Mouse (Mus musculus) small intestine, adult 2 months (tissue): ENCODE results near the gene Zhx3.

Source experiments
- CTCF ChIP-seq: fragments of 200-500 bp; IDR thresholded peaks from 2 replicates; pipeline ENCODE4 v1.5.1; 2012; ENCODE audit warnings: low read depth, mild to moderate bottlenecking, control low read depth, inconsistent platforms, low read length, moderate library complexity, mixed read lengths; ENCODE audit not compliant: insufficient replicate concordance, insufficient read length; ENCODE audit errors: extremely low read depth
- POLR2A ChIP-seq: fragments of 200-500 bp; IDR thresholded peaks from 2 replicates; pipeline ENCODE4 v1.6.1; 2012; ENCODE audit warnings: low read depth, mild to moderate bottlenecking, control low read depth, inconsistent platforms, low read length, moderate library complexity

DNA sequence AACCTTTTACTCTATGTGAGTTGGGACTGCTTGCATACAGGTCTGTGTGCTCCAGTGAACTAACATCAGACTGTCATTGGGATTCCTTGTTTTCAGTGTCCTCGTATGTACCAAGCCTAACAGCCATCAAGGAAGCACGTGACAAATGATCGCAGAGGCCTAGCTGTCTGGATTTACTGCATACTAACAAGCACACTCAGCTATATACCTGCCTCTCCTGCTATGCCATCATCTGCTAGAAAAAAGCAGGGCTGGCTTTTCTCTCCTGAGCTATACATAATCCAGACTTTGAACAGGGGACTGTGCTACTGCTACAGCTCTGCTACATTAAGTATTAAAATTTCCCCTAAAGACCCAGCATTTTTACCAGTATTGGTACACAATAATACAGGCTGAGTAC lies 70.5 kb downstream of the Zhx3 start:
- no peak for TF ChIP-seq POLR2A
- TF ChIP-seq CTCF = no peak
